Mouse (Mus musculus) intestine, embryonic 16.5 days (tissue): ENCODE results near the gene Fgfr2. TPM values are rescaled to one million over a fixed set of nuclear protein-coding genes. Genes with fewer than 3 reads are reported as not detected.
A peak's percentile ranks its signal among the peaks of the same experiment; 100 is the strongest.

Source experiments
- ATAC-seq: fragments of 200-750 bp; cut with Nextera tagmentation; 2 replicates; pipeline ENCODE4 v1.8.0; 2017; ENCODE audit warnings: moderate TSS enrichment, moderate library complexity
- H3K27ac ChIP-seq: fragments of 300-500 bp; sonication (generic); 2 replicates; pipeline ENCODE4 v1.5.1; 2014; ENCODE audit warnings: mild to moderate bottlenecking, low read length
- H3K27me3 ChIP-seq: fragments of 300-500 bp; sonication (generic); replicated peaks from 2 replicates; pipeline ENCODE4 v1.6.1; 2014; ENCODE audit warnings: low read length, control low read depth, mixed read lengths; ENCODE audit not compliant: control insufficient read depth, insufficient read depth
- H3K36me3 ChIP-seq: fragments of 300-500 bp; sonication (generic); 2 replicates; pipeline ENCODE4 v1.6.1; 2014; ENCODE audit warnings: low read length, control low read depth; ENCODE audit not compliant: control insufficient read depth, insufficient read depth
- H3K4me1 ChIP-seq: fragments of 300-500 bp; sonication (generic); 2 replicates; pipeline ENCODE4 v1.6.1; 2014; ENCODE audit warnings: low read length, control low read depth, mixed read lengths; ENCODE audit not compliant: control insufficient read depth, insufficient read depth
- H3K4me2 ChIP-seq: fragments of 300-500 bp; sonication (generic); 2 replicates; pipeline ENCODE4 v1.6.1; 2014; ENCODE audit warnings: low read depth, low read length, control low read depth
- H3K4me3 ChIP-seq: fragments of 300-500 bp; sonication (generic); 2 replicates; pipeline ENCODE4 v1.5.1; 2014; ENCODE audit warnings: mild to moderate bottlenecking, low read length
- H3K9ac ChIP-seq: fragments of 300-500 bp; sonication (generic); 2 replicates; pipeline ENCODE4 v1.6.1; 2014; ENCODE audit warnings: low read depth, low read length
- H3K9me3 ChIP-seq: fragments of 300-500 bp; sonication (generic); 2 replicates; pipeline ENCODE4 v1.6.1; 2016; ENCODE audit warnings: low read length, control low read depth; ENCODE audit not compliant: control insufficient read depth
- WGBS: fragments of 180-500 bp; shearing (Covaris S2); extraction: QIAGEN DNeasy Blood & Tissue Kit; methylation state at CpG from one replicate; pipeline ENCODE4 v1.1.7; 2014; 5-methylcytosine and 5-hydroxymethylcytosine counted together
- polyA plus RNA-seq: library from polyadenylated mRNA; unstranded; fragments of >200 nt; fragmentation: Nextera tagmentation; extraction: Ambion mirVana; gene quantifications from 2 replicates; pipeline ENCODE4 v1.2.1, GENCODE M21; 2015

Fgfr2 gene
- polyA plus RNA-seq, 1 experiment from 2014 or later: 47.3 TPM

DNA sequence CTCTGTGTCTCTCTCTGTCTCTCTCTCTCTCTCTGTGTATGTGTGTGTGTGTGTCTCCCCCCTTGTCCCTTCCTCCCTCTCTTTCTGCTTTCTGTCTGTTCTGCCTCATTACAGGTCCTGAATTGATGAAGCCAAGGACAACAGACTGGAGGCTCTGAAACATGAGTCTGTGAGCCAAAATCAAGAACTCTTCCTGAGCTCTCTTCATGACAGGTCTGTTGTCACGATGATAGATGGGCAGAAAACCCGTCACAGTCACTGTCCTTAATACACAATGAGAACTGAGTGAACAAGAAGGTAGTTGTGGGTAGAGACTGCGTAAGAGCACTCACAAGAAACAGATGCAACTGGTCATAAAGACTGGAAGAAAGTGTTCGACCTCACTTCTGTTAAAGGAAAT lies 762.8 kb downstream of the Fgfr2 start:
- no peak for ATAC-seq
- Histone ChIP-seq H3K4me1 (peaks cover 12% of the 10 kb centered on the region), H3K4me3 (no peak overlapping the region), H3K27me3 (no peaks in the 10 kb centered on the region), H3K9ac (no peak overlapping the region), H3K27ac (no peak overlapping the region), H3K9me3 (no peaks in the 10 kb centered on the region), H3K4me2 (no peak overlapping the region), H3K36me3 (no peaks in the 10 kb centered on the region)
- WGBS: 75% methylated on average over 4 of the region's 4 CpGs

DNA sequence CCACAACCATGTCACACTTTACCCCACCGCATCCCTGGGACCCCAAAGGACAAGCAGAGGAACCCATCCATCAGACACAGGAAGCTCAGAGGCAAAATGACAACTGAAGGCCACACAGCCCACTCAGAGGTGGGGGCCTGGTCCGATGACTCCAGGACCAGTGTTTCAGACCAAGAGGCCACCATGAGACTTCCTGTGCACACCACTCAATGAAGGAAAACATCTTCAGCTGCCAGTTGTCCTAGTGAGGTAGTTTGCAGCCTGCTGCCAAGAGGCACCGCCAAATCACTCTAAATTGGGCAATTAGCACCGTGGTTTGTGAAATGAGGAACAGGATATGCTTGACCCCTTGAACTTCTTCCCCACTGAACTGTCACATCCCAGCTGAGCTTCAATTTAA lies 764.4 kb downstream of the Fgfr2 start:
- H3K9ac ChIP-seq: no peak overlapping the region
- H3K4me2 ChIP-seq: no peak overlapping the region
- H3K27ac ChIP-seq: no peak overlapping the region
- no peak overlapping the region for H3K4me3 ChIP-seq
- ATAC-seq: no peak
- no peaks in the 10 kb centered on the region for H3K27me3 ChIP-seq
- 54% methylated on average over 4 of the region's 4 CpGs for WGBS
- H3K36me3 ChIP-seq: no peaks in the 10 kb centered on the region
- no peaks in the 10 kb centered on the region for H3K9me3 ChIP-seq
- peaks cover 12% of the 10 kb centered on the region for H3K4me1 ChIP-seq

DNA sequence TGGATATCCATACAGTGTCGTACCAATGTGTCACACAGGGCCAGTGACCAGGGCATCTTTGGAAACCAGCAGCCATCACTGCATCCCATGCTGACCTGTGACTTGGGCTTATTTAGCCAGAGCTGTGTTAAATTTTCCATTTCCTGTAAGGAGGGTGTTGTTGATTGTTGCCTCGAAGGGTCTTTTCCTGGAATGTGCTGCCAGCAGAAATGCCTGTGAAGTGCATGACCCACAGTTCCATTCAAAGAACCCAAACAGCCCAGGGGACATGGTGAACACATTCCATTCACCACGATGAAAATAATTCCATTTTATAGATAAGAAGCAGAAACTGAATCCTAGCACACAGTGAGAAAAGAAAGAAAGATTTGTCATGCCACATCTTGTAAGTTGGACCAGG lies 764.9 kb downstream of the Fgfr2 start:
- WGBS: 55% methylated on average over 3 of the region's 3 CpGs
- Histone ChIP-seq H3K9ac (no peak overlapping the region), H3K4me1 (peaks cover 12% of the 10 kb centered on the region), H3K9me3 (no peaks in the 10 kb centered on the region), H3K27me3 (no peaks in the 10 kb centered on the region), H3K4me2 (no peak overlapping the region), H3K36me3 (no peaks in the 10 kb centered on the region), H3K27ac (no peak overlapping the region), H3K4me3 (no peak overlapping the region)
- no peak for ATAC-seq

DNA sequence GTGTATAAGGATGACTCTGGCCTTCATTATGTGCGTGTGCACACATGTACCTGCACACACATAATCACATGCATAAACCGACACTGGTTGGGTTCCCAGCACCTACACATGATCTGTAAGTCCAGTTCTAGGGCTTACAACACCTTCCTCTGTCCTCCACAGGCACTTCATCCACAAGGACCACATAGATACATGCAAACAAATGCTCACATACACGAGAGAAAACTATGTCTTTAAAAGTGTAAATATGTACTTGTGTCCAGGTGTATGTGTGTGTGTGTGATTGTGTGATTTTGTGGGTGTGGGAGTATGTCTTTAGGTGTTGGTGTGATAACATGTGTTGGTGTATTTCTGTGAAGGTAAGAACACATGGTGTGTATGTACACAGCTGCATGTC lies 765.3 kb downstream of the Fgfr2 start:
- peaks cover 12% of the 10 kb centered on the region for H3K4me1 ChIP-seq
- no peaks in the 10 kb centered on the region for H3K27me3 ChIP-seq
- no peak for ATAC-seq
- whole genome bisulfite sequencing: 82% methylated on average over 3 of the region's 3 CpGs
- H3K36me3 ChIP-seq: no peaks in the 10 kb centered on the region
- no peak overlapping the region for H3K4me2 ChIP-seq
- no peaks in the 10 kb centered on the region for H3K9me3 ChIP-seq
- H3K27ac ChIP-seq: no peak overlapping the region
- no peak overlapping the region for H3K9ac ChIP-seq
- H3K4me3 ChIP-seq: no peak overlapping the region

DNA sequence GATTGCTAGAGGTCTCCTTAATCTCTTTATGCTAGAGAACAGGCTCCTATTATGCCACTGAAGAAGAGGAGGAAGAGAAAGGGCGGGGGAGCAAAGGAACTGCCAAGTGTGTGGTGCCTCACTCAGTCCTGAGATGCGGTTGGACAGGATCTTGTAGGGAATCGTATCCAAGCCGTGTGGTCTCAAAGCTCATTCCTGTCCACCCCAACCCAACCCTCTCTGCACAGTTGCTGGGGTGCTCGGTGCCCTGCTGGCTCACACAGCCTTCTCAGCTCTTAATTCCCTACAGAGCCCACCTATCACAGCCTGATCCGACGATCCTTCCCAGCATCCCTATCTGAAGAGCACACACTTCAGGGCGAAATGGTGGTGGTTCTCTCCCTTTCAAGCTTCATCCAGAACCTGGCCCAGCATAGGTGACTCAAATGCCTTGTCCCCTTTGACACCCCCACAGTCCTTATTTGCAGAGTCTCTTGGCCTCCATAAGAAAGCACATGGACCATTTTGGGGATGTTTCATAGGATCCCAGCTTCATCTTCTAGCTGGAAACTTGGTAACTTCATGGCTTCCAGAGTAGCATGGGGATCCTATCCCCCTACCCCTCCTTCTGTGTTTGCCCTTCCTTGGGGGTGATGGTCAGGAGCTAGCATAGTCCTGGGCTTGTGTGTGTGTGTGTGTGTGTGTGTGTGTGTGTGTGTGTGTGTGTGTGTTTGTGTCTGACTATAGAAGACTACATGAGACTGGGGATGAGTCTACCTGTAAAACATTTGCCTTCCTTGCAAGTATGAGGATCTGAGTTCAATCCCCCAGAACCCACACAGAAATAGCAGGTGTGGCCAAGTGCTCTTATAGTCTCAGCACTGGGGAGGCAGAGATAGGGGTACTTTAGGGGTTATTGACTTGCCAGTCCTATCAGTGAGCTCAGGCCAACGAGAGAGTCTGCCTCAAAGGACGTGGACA lies 766.0 kb downstream of the Fgfr2 start:
- no peaks in the 10 kb centered on the region for H3K27me3 ChIP-seq
- H3K27ac ChIP-seq: no peak overlapping the region
- H3K4me2 ChIP-seq: no peak overlapping the region
- peaks cover 12% of the 10 kb centered on the region for H3K4me1 ChIP-seq
- WGBS: 62% methylated on average over 10 of the region's 10 CpGs
- H3K4me3 ChIP-seq: no peak overlapping the region
- ATAC-seq: no peak
- no peak overlapping the region for H3K9ac ChIP-seq
- no peaks in the 10 kb centered on the region for H3K36me3 ChIP-seq
- no peaks in the 10 kb centered on the region for H3K9me3 ChIP-seq

DNA sequence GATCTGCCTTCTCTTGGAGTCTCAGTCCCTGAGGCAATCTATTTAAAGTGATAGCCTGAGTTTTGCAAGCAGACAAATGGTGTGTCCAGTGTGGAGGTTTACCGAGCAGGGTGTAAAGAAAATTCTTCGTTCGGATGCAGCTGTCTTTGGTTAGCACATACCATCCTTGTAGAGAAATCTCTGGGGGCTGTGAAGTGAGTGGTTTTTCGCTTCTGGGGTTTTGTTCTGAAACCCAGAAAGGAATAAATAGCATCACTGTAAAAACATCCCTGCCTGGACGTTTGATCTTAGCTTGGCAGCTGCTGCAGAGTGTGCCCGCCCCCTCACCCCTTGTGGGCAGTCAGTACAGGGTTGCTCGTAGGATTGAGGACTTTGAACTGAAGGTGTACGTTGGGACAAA lies 767.0 kb downstream of the Fgfr2 start:
- peak; percentile 52; the same call in 1 of the 2 replicates for ATAC-seq
- no peaks in the 10 kb centered on the region for H3K9me3 ChIP-seq
- peak overlapping the region; percentile 24; the same call in 1 of the 2 replicates for H3K27ac ChIP-seq
- H3K36me3 ChIP-seq: no peaks in the 10 kb centered on the region
- no peaks in the 10 kb centered on the region for H3K27me3 ChIP-seq
- WGBS: 41% methylated on average over 8 of the region's 8 CpGs
- no peak overlapping the region for H3K4me2 ChIP-seq
- peaks cover 12% of the 10 kb centered on the region for H3K4me1 ChIP-seq
- no peak overlapping the region for H3K9ac ChIP-seq
- H3K4me3 ChIP-seq: no peak overlapping the region

DNA sequence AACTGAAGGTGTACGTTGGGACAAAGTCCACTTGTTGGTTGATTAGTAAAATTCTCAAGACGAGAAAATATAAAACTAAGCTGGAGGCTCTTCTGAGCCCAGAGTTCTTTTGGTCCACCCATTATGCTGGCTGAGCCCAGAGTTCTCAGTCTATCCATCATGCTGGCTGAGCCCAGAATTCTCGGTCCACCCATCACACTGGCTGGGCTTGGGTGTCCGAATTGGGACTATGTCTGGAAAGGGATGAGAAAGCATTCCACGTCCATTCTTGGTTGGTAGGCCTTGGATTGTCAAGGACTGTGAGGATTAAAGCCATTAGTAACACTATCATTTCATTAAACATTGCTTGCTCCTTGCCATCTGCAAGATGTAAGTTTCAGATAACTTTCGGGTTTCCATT lies 767.4 kb downstream of the Fgfr2 start:
- Histone ChIP-seq H3K9ac (no peak overlapping the region), H3K4me2 (no peak overlapping the region), H3K4me1 (peaks cover 12% of the 10 kb centered on the region), H3K36me3 (no peaks in the 10 kb centered on the region), H3K27me3 (no peaks in the 10 kb centered on the region), H3K4me3 (no peak overlapping the region), H3K9me3 (no peaks in the 10 kb centered on the region), H3K27ac (peak overlapping the region; percentile 24; the same call in 1 of the 2 replicates)
- WGBS: 62% methylated on average over 6 of the region's 6 CpGs
- no peak for ATAC-seq

DNA sequence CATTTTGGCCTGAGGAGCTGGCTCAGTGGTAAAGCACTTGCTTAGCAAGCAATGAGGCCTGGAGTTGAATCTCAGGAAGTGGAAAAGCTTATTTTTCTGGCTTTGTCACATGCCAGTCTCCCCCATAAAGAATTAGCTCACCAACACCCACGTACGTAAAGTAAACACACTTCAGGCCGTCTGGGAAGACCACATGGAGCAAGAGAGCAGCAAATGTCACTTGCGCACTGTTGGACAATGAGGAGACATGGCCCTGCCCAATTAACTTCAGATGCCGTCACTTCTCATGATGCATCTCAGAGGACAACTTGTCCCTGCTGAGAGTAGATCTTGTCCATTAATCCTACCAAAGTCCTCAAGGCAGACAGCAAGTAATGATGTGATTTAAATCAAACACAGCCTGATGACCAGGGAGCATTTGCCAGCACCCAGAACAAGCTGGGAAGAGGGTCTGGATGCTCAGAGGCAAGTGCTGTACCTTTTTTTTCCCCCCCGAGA lies 774.0 kb downstream of the Fgfr2 start:
- no peak overlapping the region for H3K9ac ChIP-seq
- 59% methylated on average over 6 of the region's 6 CpGs for WGBS
- no peaks in the 10 kb centered on the region for H3K27me3 ChIP-seq
- no peak overlapping the region for H3K4me3 ChIP-seq
- H3K4me2 ChIP-seq: no peak overlapping the region
- no peak for ATAC-seq
- H3K27ac ChIP-seq: no peak overlapping the region
- no peaks in the 10 kb centered on the region for H3K9me3 ChIP-seq
- H3K4me1 ChIP-seq: peaks cover 9% of the 10 kb centered on the region
- no peaks in the 10 kb centered on the region for H3K36me3 ChIP-seq

DNA sequence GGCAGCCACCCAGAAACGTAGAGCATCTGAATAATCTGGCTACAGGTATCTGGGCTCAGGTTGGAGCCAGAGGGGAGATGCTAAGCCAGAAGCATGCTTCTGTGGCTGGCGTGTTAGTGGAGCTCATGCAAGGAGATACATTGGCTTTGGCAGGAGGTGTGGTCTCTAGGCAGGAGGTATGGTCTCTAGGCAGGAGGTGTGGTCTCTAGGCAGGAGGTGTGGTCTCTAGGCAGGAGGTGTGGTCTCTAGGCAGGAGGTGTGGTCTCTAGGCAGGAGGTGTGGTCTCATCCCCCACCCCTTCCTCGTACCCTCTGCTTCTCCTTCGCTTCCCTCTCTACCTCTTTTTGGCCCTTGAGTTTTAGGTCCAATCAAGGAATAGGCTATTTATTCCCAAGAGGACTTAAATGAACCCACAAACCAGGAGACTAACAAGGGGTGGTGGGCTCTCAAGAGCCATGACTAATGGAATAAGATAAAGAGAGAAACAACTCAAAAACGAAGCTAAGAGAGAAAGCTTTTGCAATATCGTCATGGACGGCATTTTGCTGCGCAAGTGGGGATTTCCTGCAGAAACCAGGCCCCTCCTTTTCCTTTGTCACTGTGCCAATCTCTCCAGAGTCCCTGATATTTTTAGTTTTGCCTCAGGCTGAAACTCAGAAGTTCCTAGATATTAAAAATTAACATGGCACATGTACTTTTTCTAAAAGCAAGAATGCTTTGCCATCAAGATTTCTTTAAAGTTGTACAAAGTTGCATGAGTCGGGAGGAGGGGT lies 775.7 kb downstream of the Fgfr2 start:
- no peaks in the 10 kb centered on the region for H3K9me3 ChIP-seq
- 74% methylated on average over 9 of the region's 9 CpGs for WGBS
- H3K27ac ChIP-seq: 0 out of 2 replicates have a peak overlapping the region, but pooled peaks have one; percentile 10
- no peaks in the 10 kb centered on the region for H3K27me3 ChIP-seq
- H3K4me1 ChIP-seq: peaks cover 9% of the 10 kb centered on the region
- no peak overlapping the region for H3K9ac ChIP-seq
- H3K4me2 ChIP-seq: no peak overlapping the region
- no peak for ATAC-seq
- no peak overlapping the region for H3K4me3 ChIP-seq
- no peaks in the 10 kb centered on the region for H3K36me3 ChIP-seq
